Mouse (Mus musculus) liver, embryonic 11.5 days (tissue): Measurements from ENCODE around the gene Itgad. TPM values are rescaled to one million over a fixed set of nuclear protein-coding genes. Genes with fewer than 3 reads are reported as not detected.

Experiments
- ATAC-seq: fragments of 200-750 bp; cut with Nextera tagmentation; replicated peaks from 2 replicates; pipeline ENCODE4 v1.8.0; 2017; ENCODE audit warnings: moderate number of reproducible peaks, mild to moderate bottlenecking, moderate TSS enrichment, moderate library complexity; ENCODE audit not compliant: low FRiP score
- DNase-seq: peaks from one replicate; pipeline ENCODE4 v3.0.0-alpha.2; 2017; ENCODE audit warnings: low spot score
- H3K27ac ChIP-seq: fragments of 300-500 bp; sonication (generic); 2 replicates; pipeline ENCODE4 v1.5.1; 2014; ENCODE audit warnings: mild to moderate bottlenecking, low read depth, low read length, control low read depth
- H3K27me3 ChIP-seq: fragments of 300-500 bp; sonication (generic); replicated peaks from 2 replicates; pipeline ENCODE4 v1.6.1; 2014; ENCODE audit warnings: low read length, mixed read lengths; ENCODE audit not compliant: control insufficient read depth, insufficient read depth
- H3K36me3 ChIP-seq: fragments of 300-500 bp; sonication (generic); 2 replicates; pipeline ENCODE4 v1.6.1; 2014; ENCODE audit warnings: mild to moderate bottlenecking, low read length, moderate library complexity, mixed read lengths; ENCODE audit not compliant: control insufficient read depth, insufficient read depth
- H3K4me1 ChIP-seq: fragments of 300-500 bp; sonication (generic); replicated peaks from 2 replicates; pipeline ENCODE4 v1.6.1; 2014; ENCODE audit warnings: low read length, mixed read lengths; ENCODE audit not compliant: control insufficient read depth, insufficient read depth
- H3K4me2 ChIP-seq: fragments of 300-500 bp; sonication (generic); 2 replicates; pipeline ENCODE4 v1.6.1; 2014; ENCODE audit warnings: mild to moderate bottlenecking, control low read depth, moderate library complexity
- H3K4me3 ChIP-seq: fragments of 300-500 bp; sonication (generic); 2 replicates; pipeline ENCODE4 v1.5.1; 2014; ENCODE audit warnings: low read depth, low read length, control low read depth
- H3K9ac ChIP-seq: fragments of 300-500 bp; sonication (generic); 2 replicates; pipeline ENCODE4 v1.6.1; 2014; ENCODE audit warnings: low read depth, low read length, control low read depth
- H3K9me3 ChIP-seq: fragments of 300-500 bp; sonication (generic); 2 replicates; pipeline ENCODE4 v1.6.1; 2016; ENCODE audit warnings: low read length, inconsistent platforms, mixed read lengths; ENCODE audit not compliant: control insufficient read depth
- WGBS: fragments of 180-500 bp; shearing (Covaris S2); extraction: QIAGEN DNeasy Blood & Tissue Kit; methylation state at CpG from one replicate; pipeline ENCODE4 v1.1.7; 2014; 5-methylcytosine and 5-hydroxymethylcytosine counted together
- polyA plus RNA-seq: library from polyadenylated mRNA; unstranded; fragments of >200 nt; fragmentation: Nextera tagmentation; extraction: Ambion mirVana; gene quantifications from 2 replicates; pipeline ENCODE4 v1.2.1, GENCODE M21; 2014

Itgad gene
- polyA plus RNA-seq, 1 experiment from 2014 or later, result not detected

- Histone ChIP-seq H3K9me3 (no peaks in the 10 kb centered on the region), H3K36me3 (peaks cover under 1% of the 10 kb centered on the region; the same call in 1 of the 2 replicates), H3K27ac (no peak overlapping the region), H3K4me1 (peaks cover 8% of the 10 kb centered on the region; the same call in 1 of the 2 replicates), H3K9ac (no peak overlapping the region), H3K4me2 (no peak overlapping the region), H3K27me3 (no peaks in the 10 kb centered on the region), H3K4me3 (no peak overlapping the region)
- ATAC-seq (no peak), DNase-seq (no peak)
- 65% methylated on average over 2 of the region's 2 CpGs for WGBS
Observed at GRCm38 (mm10) chr7:128234796-128235195, 80.6 kb downstream of the Itgad start.

DNA sequence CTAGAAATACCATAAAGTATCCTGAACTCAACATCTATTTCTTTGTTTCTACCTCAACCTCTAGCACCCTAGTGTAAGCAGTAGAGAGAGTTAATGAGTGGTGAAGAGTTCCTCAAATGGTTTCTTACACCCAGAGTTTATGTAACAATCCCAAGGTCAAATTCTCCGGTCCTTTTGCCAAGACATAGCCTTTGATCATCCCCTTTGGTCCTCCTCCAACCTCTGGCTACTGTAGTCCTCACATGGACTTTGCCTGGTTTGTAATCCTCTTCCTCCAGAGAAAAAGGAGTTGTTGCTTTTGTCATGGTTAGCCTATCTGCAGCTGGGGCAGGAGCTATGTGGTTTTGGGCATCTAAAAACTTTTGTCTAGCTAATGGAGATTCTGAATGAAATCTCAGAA, 81.3 kb downstream of the Itgad start:
- no peak overlapping the region for H3K9ac ChIP-seq
- WGBS, result 95% methylated on average over 1 of the region's 1 CpGs
- no peak overlapping the region for H3K4me3 ChIP-seq
- no peaks in the 10 kb centered on the region for H3K9me3 ChIP-seq
- DNase-seq (no peak), ATAC-seq (no peak)
- no peaks in the 10 kb centered on the region for H3K27me3 ChIP-seq
- H3K4me1 ChIP-seq, result peaks cover 9% of the 10 kb centered on the region; the same call in 1 of the 2 replicates
- H3K36me3 ChIP-seq, result peaks cover 7% of the 10 kb centered on the region
- H3K4me2 ChIP-seq, result no peak overlapping the region
- H3K27ac ChIP-seq, result no peak overlapping the region

DNA sequence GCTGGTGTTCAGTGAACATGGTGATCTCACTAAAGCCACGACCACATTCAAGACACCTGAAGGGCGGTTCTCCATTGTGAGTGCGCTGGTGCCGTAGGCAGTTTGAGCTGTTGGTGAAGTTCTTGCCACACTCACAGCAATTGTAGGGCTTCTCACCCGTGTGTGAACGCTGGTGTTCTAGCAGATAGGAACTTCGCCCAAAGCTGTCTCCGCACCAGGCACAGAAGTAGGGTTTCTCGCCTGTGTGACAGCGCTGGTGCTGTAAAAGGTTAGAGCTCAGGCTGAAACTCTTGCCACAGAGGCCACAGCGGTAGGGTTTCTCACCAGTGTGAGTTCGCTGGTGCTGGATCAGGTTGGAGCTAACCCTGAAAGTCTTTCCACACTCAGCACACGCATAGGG, 82.2 kb downstream of the Itgad start:
- Histone ChIP-seq H3K4me1 (peaks cover 11% of the 10 kb centered on the region; the same call in 1 of the 2 replicates), H3K27me3 (no peaks in the 10 kb centered on the region), H3K27ac (no peak overlapping the region), H3K9ac (peak overlapping the region; percentile 91), H3K4me2 (peak overlapping the region; percentile 84), H3K4me3 (0 out of 2 replicates have a peak overlapping the region, but pooled peaks have one; percentile 82), H3K36me3 (peaks cover 16% of the 10 kb centered on the region), H3K9me3 (no peaks in the 10 kb centered on the region)
- 90% methylated on average over 13 of the region's 13 CpGs for WGBS
- no peak for DNase-seq
- no peak for ATAC-seq

DNA sequence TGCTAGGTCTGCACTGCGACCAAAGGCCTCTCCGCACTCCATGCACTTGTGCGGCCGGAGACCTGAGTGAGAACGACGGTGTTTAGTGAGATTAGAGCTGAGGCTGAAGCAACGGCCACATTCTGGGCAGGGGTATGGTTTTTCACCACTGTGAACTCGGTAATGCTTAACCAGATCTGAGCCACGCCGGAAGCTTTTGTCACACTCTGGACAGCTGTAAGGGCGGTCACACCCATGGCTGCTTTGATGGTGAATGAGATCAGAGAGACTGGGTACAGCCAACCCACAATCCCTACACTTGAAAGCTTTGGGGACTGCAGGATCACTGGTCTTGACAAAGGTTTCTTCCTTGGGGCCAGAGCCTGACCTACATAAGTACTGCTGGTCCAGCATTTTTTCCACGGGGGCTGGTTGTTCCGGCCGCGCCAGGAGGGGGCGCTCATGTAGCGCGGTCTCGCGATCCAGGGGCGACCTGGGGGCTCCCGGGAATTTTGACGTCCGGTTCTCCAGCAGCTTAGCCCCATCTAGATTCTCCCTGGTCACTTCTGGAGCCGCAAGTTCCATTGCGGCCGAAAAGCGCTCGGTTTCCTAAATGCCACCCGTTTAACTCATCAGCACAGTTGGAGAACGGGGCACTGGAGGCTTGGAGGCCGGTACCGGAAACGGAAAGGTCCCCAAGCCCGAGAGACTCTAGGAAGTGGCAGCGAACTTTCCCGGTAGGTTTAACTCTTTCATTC, 82.8 kb downstream of the Itgad start, which contains the start of gene Armc5:
Gene Armc5 (plus strand): TSS at position 487 of the 737 bp plus-strand sequence.
- H3K9ac ChIP-seq, result peak within 1 kb of the TSS; percentile 91
- H3K27me3 ChIP-seq, result no peaks in the 10 kb centered on the region
- peak within 1 kb of the TSS; percentile 100 for H3K27ac ChIP-seq
- H3K4me3 ChIP-seq, result peak within 1 kb of the TSS; percentile 82
- peaks cover 17% of the 10 kb centered on the region for H3K36me3 ChIP-seq
- DNase-seq (peak; percentile 89), ATAC-seq (peak; percentile 31)
- H3K4me1 ChIP-seq, result peaks cover 11% of the 10 kb centered on the region; the same call in 1 of the 2 replicates
- WGBS, result 24% methylated on average over 37 of the region's 37 CpGs
- peak within 1 kb of the TSS; percentile 84 for H3K4me2 ChIP-seq
- H3K9me3 ChIP-seq, result no peaks in the 10 kb centered on the region

DNA sequence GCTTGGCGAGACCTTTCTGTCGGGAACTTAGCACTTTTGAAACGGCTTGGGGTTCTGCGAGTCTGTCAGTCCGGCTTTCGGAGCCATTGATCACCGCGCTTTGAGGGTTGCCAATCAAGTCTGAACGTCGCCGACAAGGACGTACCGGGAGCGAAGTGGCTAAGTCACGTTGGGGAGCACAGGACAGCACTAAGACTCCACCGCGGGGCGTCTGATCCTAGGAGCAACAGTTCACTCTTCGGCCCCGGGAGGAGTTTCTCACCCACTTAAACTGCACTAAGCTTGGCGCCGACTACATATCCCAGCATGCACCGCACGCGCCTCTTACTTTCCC, 83.4 kb downstream of the Itgad start:
- ATAC-seq, result no peak
- H3K4me2 ChIP-seq, result peak overlapping the region; percentile 84
- H3K4me1 ChIP-seq, result peaks cover 11% of the 10 kb centered on the region; the same call in 1 of the 2 replicates
- peak overlapping the region; percentile 91 for H3K9ac ChIP-seq
- WGBS, result under 1% methylated on average over 25 of the region's 25 CpGs
- no peaks in the 10 kb centered on the region for H3K27me3 ChIP-seq
- H3K36me3 ChIP-seq, result peaks cover 23% of the 10 kb centered on the region
- H3K9me3 ChIP-seq, result no peaks in the 10 kb centered on the region
- peak overlapping the region; percentile 100 for H3K27ac ChIP-seq
- peak overlapping the region; percentile 82 for H3K4me3 ChIP-seq
- DNase-seq, result no peak

DNA sequence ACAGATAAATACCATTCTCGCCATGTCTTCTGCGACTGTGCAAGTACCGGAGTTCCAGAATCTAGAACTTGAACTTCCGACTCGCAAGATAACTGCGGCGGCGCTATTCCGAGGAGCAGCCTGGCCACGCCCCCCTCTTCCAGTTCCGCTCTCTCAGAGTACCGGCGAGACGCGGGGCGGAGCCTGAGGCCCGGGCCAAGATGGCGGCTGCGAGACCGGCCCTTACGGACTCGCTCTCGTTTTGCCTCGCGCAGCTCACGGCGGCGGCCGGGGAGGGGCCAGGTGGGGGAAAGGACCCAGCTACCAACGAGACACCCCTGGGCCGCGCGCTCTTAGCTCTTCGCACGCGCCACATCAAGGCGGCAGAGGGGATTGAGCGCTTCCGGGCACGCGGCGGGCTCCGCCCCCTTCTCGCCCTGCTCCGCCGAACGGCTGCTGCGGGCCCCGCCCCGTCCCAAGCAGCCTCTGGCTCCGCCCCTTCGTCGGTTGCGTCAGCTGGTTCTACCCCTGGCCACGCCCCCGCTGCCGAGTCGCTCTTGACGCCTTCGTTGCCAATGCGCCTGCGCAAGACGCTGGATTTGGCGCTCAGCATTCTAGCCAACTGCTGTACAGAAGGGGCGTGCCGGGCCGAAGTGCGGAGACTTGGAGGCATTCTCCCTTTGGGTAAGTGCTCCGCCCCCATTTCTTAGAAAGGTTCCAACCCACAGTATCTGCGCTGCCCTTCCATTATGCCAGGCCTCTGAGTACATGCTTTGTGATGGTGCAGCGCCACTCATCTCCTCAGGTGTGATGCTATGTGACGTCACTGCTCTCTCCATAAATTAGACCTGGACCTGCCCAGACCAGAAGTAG, 84.0 kb downstream of the Itgad start, which contains the start of gene 9130023H24Rik:
Gene 9130023H24Rik (minus strand): TSS at position 105 of the 852 bp plus-strand sequence.
- peak; percentile 88 for ATAC-seq

GRCm38 (mm10) chr7:128238991-128239390, 84.8 kb downstream of the Itgad start:
- H3K4me1 ChIP-seq, result peaks cover 11% of the 10 kb centered on the region
- H3K27ac ChIP-seq, result peak overlapping the region; percentile 100
- H3K4me2 ChIP-seq, result peak overlapping the region; percentile 87
- WGBS, result 29% methylated on average over 4 of the region's 4 CpGs
- peaks cover 30% of the 10 kb centered on the region for H3K36me3 ChIP-seq
- H3K27me3 ChIP-seq, result no peaks in the 10 kb centered on the region
- H3K4me3 ChIP-seq, result peak overlapping the region; percentile 82
- ATAC-seq (no peak), DNase-seq (no peak)
- no peaks in the 10 kb centered on the region for H3K9me3 ChIP-seq
- H3K9ac ChIP-seq, result peak overlapping the region; percentile 63

More for the DNA sequence above, 84.0 kb downstream of the Itgad start, which contains the start of gene 9130023H24Rik:
- H3K4me2 ChIP-seq, result peak within 1 kb of the TSS; percentile 87
- peak within 1 kb of the TSS; percentile 91 for H3K9ac ChIP-seq
- no peaks in the 10 kb centered on the region for H3K9me3 ChIP-seq
- H3K4me1 ChIP-seq, result peaks cover 11% of the 10 kb centered on the region; the same call in 1 of the 2 replicates
- peaks cover 28% of the 10 kb centered on the region for H3K36me3 ChIP-seq
- WGBS, result under 1% methylated on average over 69 of the region's 72 CpGs
- H3K27ac ChIP-seq, result peak within 1 kb of the TSS; percentile 100
- H3K4me3 ChIP-seq, result peak within 1 kb of the TSS; percentile 82
- no peaks in the 10 kb centered on the region for H3K27me3 ChIP-seq
- DNase-seq, result peak; percentile 99

DNA sequence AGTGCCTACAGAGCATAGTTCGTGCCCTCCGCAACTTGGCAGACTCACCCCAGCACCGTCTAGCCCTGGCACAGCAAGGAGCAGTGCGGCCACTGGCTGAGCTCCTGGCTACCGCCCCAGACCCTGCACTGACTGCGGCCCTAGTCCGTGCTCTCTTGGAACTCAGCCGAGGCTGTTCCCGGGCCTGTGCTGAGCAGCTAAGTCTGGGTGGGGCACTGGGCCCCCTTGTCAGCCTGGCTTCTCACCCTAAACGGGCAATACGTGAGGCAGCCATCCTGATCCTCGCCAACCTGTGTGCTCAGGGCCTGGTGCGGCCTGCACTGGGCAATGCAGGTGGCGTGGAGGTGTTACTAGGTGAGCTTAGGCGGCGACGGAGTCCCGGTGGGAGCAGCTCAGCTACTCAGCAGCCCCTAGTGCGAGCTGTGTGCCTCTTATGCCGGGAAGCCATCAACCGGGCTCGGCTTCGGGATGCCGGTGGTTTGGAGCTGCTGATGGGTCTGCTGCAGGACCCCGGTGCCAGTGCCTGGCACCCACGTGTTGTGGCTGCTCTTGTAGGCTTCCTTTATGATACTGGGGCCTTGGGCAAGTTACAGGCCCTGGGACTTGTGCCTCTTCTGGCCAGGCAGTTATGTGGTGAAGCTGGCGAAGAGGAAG, 86.1 kb downstream of the Itgad start:
- peaks cover 40% of the 10 kb centered on the region for H3K36me3 ChIP-seq
- DNase-seq, result no peak
- peak overlapping the region; percentile 30; the same call in 1 of the 2 replicates for H3K9ac ChIP-seq

More for the DNA sequence above, 86.1 kb downstream of the Itgad start:
- H3K27me3 ChIP-seq, result no peaks in the 10 kb centered on the region
- H3K27ac ChIP-seq, result no peak overlapping the region
- ATAC-seq, result no peak
- no peaks in the 10 kb centered on the region for H3K9me3 ChIP-seq
- no peak overlapping the region for H3K4me3 ChIP-seq
- H3K4me1 ChIP-seq, result peaks cover 11% of the 10 kb centered on the region
- 92% methylated on average over 27 of the region's 27 CpGs for WGBS
- H3K4me2 ChIP-seq, result no peak overlapping the region
